Mouse (Mus musculus): ENCODE data around the gene Mfap2.

Mfap2 gene

GRCm38 (mm10) chr4:141030541-141031206, 20.5 kb downstream of the Mfap2 start:
- no peak for DNase-seq

GRCm38 (mm10) chr4:141031733-141032132, 21.5 kb downstream of the Mfap2 start:
- peak; percentile 77 for DNase-seq

GRCm38 (mm10) chr4:141033606-141034549, 23.7 kb downstream of the Mfap2 start:
- peak; percentile 72 for DNase-seq

GRCm38 (mm10) chr4:141041117-141041516, 30.9 kb downstream of the Mfap2 start:
- no peak for DNase-seq

- DNase-seq = peak; percentile 63
Measured at GRCm38 (mm10) chr4:141044816-141045215, 34.6 kb downstream of the Mfap2 start.

GRCm38 (mm10) chr4:141048810-141049475, 38.7 kb downstream of the Mfap2 start:
- DNase-seq = no peak

- DNase-seq = no peak
Measured at GRCm38 (mm10) chr4:141049476-141049835, 39.2 kb downstream of the Mfap2 start.

GRCm38 (mm10) chr4:141052442-141052841, 42.2 kb downstream of the Mfap2 start:
- DNase-seq = peak; percentile 43

- peak; percentile 70 for DNase-seq
Measured at GRCm38 (mm10) chr4:141053138-141053537, 42.9 kb downstream of the Mfap2 start.

- DNase-seq = peak; percentile 92
Measured at GRCm38 (mm10) chr4:141053568-141054161, 43.4 kb downstream of the Mfap2 start.

- DNase-seq = no peak
Measured at GRCm38 (mm10) chr4:141056970-141057369, 46.8 kb downstream of the Mfap2 start.

GRCm38 (mm10) chr4:141058835-141059234, 48.6 kb downstream of the Mfap2 start:
- DNase-seq = no peak

GRCm38 (mm10) chr4:141059616-141060425, 49.6 kb downstream of the Mfap2 start:
- DNase-seq = no peak

GRCm38 (mm10) chr4:141060426-141061301, 50.4 kb downstream of the Mfap2 start, which contains the start of gene Crocc:
Crocc (minus strand) TSS chr4:141060550.
- DNase-seq = peak; percentile 100

- DNase-seq = no peak
Measured at GRCm38 (mm10) chr4:141064104-141064659, 54.0 kb downstream of the Mfap2 start.

GRCm38 (mm10) chr4:141065123-141065522, 54.9 kb downstream of the Mfap2 start:
- peak; percentile 83 for DNase-seq
